Mouse (Mus musculus): Measurements from ENCODE around the gene Rhoj. TPM values are rescaled to one million over a fixed set of nuclear protein-coding genes. Genes with fewer than 3 reads are reported as not detected.
"Not testable (repeated sequence)": the region's sequence is repeated elsewhere in the genome, so short reads cannot be mapped to it uniquely, and the experiment has no call there.

Rhoj gene
- polyA plus RNA-seq, 1 experiment from 2014 or later = 45.5 TPM

GRCm38 (mm10) chr12:75309756-75310155, 1.6 kb downstream of the Rhoj start:
- WGBS = 34% methylated on average over 6 of the region's 6 CpGs
- Histone ChIP-seq H3K4me2 (replicated peaks) (peak overlapping the region; percentile 85), H3K9ac (no peak overlapping the region)

GRCm38 (mm10) chr12:75310766-75311165, 2.6 kb downstream of the Rhoj start:
- no peaks in the 10 kb centered on the region for H3K4me1 ChIP-seq
- H3K36me3 ChIP-seq = no peaks in the 10 kb centered on the region
- H3K9ac ChIP-seq = no peak overlapping the region
- ATAC-seq (ENCODE audit: insufficient number of reproducible peaks, insufficient read depth, low FRiP score, low TSS enrichment) = no peak
- H3K27me3 ChIP-seq = no peaks in the 10 kb centered on the region
- WGBS = 56% methylated on average over 12 of the region's 12 CpGs
- H3K27ac ChIP-seq = no peak overlapping the region
- H3K9me3 ChIP-seq = no peaks in the 10 kb centered on the region
- H3K4me3 ChIP-seq = no peak overlapping the region
- peak overlapping the region; percentile 85 for H3K4me2 ChIP-seq (replicated peaks)

More at GRCm38 (mm10) chr12:75309756-75310155, 1.6 kb downstream of the Rhoj start:
- Histone ChIP-seq H3K27me3 (no peaks in the 10 kb centered on the region), H3K36me3 (no peaks in the 10 kb centered on the region), H3K9me3 (no peaks in the 10 kb centered on the region), H3K27ac (no peak overlapping the region), H3K4me3 (peak overlapping the region; percentile 3), H3K4me1 (no peaks in the 10 kb centered on the region)
- ATAC-seq (ENCODE audit: insufficient number of reproducible peaks, insufficient read depth, low FRiP score, low TSS enrichment) = no peak

GRCm38 (mm10) chr12:75311879-75312278, 3.8 kb downstream of the Rhoj start:
- WGBS = 85% methylated on average over 8 of the region's 8 CpGs

GRCm38 (mm10) chr12:75313992-75314391, 5.9 kb downstream of the Rhoj start:
- H3K27ac ChIP-seq = no peak overlapping the region
- no peak overlapping the region for H3K9ac ChIP-seq
- H3K4me2 ChIP-seq (replicated peaks) = no peak overlapping the region
- no peak overlapping the region for H3K4me3 ChIP-seq
- no peaks in the 10 kb centered on the region for H3K36me3 ChIP-seq
- 74% methylated on average over 3 of the region's 3 CpGs for WGBS
- no peaks in the 10 kb centered on the region for H3K9me3 ChIP-seq
- no peaks in the 10 kb centered on the region for H3K27me3 ChIP-seq
- no peak for ATAC-seq (ENCODE audit: insufficient number of reproducible peaks, insufficient read depth, low FRiP score, low TSS enrichment)
- no peaks in the 10 kb centered on the region for H3K4me1 ChIP-seq

More at GRCm38 (mm10) chr12:75311879-75312278, 3.8 kb downstream of the Rhoj start:
- no peaks in the 10 kb centered on the region for H3K36me3 ChIP-seq
- H3K4me1 ChIP-seq = no peaks in the 10 kb centered on the region
- no peak overlapping the region for H3K4me3 ChIP-seq
- H3K27me3 ChIP-seq = no peaks in the 10 kb centered on the region
- no peak for ATAC-seq (ENCODE audit: insufficient number of reproducible peaks, insufficient read depth, low FRiP score, low TSS enrichment)
- H3K9ac ChIP-seq = no peak overlapping the region
- no peak overlapping the region for H3K27ac ChIP-seq
- no peak overlapping the region for H3K4me2 ChIP-seq (replicated peaks)
- H3K9me3 ChIP-seq = no peaks in the 10 kb centered on the region

GRCm38 (mm10) chr12:75315851-75316250, 7.7 kb downstream of the Rhoj start:
- H3K36me3 ChIP-seq = no peaks in the 10 kb centered on the region
- H3K27me3 ChIP-seq = no peaks in the 10 kb centered on the region
- no peak overlapping the region for H3K27ac ChIP-seq
- ATAC-seq (ENCODE audit: insufficient number of reproducible peaks, insufficient read depth, low FRiP score, low TSS enrichment) = no peak
- H3K4me2 ChIP-seq (replicated peaks) = no peak overlapping the region
- no peaks in the 10 kb centered on the region for H3K4me1 ChIP-seq
- no peak overlapping the region for H3K9ac ChIP-seq
- 84% methylated on average over 3 of the region's 3 CpGs for WGBS
- H3K4me3 ChIP-seq = no peak overlapping the region
- H3K9me3 ChIP-seq = no peaks in the 10 kb centered on the region

- H3K4me2 ChIP-seq (replicated peaks) = no peak overlapping the region
- H3K4me3 ChIP-seq = no peak overlapping the region
- H3K36me3 ChIP-seq = 0 out of 2 replicates have a peak, but pooled peaks cover 2% of the 10 kb centered on the region
- no peak overlapping the region for H3K27ac ChIP-seq
- ATAC-seq (ENCODE audit: insufficient number of reproducible peaks, insufficient read depth, low FRiP score, low TSS enrichment) = no peak
- H3K9me3 ChIP-seq = no peaks in the 10 kb centered on the region
- no peaks in the 10 kb centered on the region for H3K4me1 ChIP-seq
- H3K9ac ChIP-seq = no peak overlapping the region
- WGBS = 79% methylated on average over 12 of the region's 12 CpGs
- no peaks in the 10 kb centered on the region for H3K27me3 ChIP-seq
Observed at GRCm38 (mm10) chr12:75320441-75320925, 12.4 kb downstream of the Rhoj start.

- Histone ChIP-seq H3K27ac (no peak overlapping the region), H3K36me3 (0 out of 2 replicates have a peak, but pooled peaks cover 2% of the 10 kb centered on the region), H3K4me1 (no peaks in the 10 kb centered on the region), H3K4me3 (no peak overlapping the region), H3K27me3 (no peaks in the 10 kb centered on the region), H3K9me3 (no peaks in the 10 kb centered on the region), H3K9ac (no peak overlapping the region), H3K4me2 (replicated peaks) (no peak overlapping the region)
- WGBS = 74% methylated on average over 4 of the region's 4 CpGs
- no peak for ATAC-seq (ENCODE audit: insufficient number of reproducible peaks, insufficient read depth, low FRiP score, low TSS enrichment)
Observed at GRCm38 (mm10) chr12:75321189-75321588, 13.1 kb downstream of the Rhoj start.

- H3K4me2 ChIP-seq (replicated peaks) = no peak overlapping the region
- H3K27me3 ChIP-seq = no peaks in the 10 kb centered on the region
- H3K27ac ChIP-seq = no peak overlapping the region
- no peak overlapping the region for H3K4me3 ChIP-seq
- no peaks in the 10 kb centered on the region for H3K36me3 ChIP-seq
- no peaks in the 10 kb centered on the region for H3K4me1 ChIP-seq
- H3K9ac ChIP-seq = no peak overlapping the region
- WGBS = 93% methylated on average over 2 of the region's 2 CpGs
- no peaks in the 10 kb centered on the region for H3K9me3 ChIP-seq
- ATAC-seq (ENCODE audit: insufficient number of reproducible peaks, insufficient read depth, low FRiP score, low TSS enrichment) = no peak
Observed at GRCm38 (mm10) chr12:75329188-75329587, 21.1 kb downstream of the Rhoj start.

GRCm38 (mm10) chr12:75339894-75340293, 31.8 kb downstream of the Rhoj start:
- H3K27ac ChIP-seq = no peak overlapping the region
- no peaks in the 10 kb centered on the region for H3K36me3 ChIP-seq
- H3K9me3 ChIP-seq = no peaks in the 10 kb centered on the region
- H3K27me3 ChIP-seq = no peaks in the 10 kb centered on the region
- H3K9ac ChIP-seq = no peak overlapping the region
- WGBS = 83% methylated on average over 3 of the region's 3 CpGs
- no peak for ATAC-seq (ENCODE audit: insufficient number of reproducible peaks, insufficient read depth, low FRiP score, low TSS enrichment)
- H3K4me1 ChIP-seq = no peaks in the 10 kb centered on the region
- no peak overlapping the region for H3K4me2 ChIP-seq (replicated peaks)
- no peak overlapping the region for H3K4me3 ChIP-seq

- Histone ChIP-seq H3K4me1 (no peaks in the 10 kb centered on the region), H3K36me3 (no peaks in the 10 kb centered on the region), H3K27ac (no peak overlapping the region), H3K9ac (no peak overlapping the region), H3K4me3 (no peak overlapping the region), H3K4me2 (replicated peaks) (no peak overlapping the region), H3K27me3 (no peaks in the 10 kb centered on the region), H3K9me3 (no peaks in the 10 kb centered on the region)
- ATAC-seq (ENCODE audit: insufficient number of reproducible peaks, insufficient read depth, low FRiP score, low TSS enrichment) = no peak
- WGBS = 94% methylated on average over 7 of the region's 7 CpGs
Observed at GRCm38 (mm10) chr12:75340331-75340730, 32.2 kb downstream of the Rhoj start.

- ATAC-seq (ENCODE audit: insufficient number of reproducible peaks, insufficient read depth, low FRiP score, low TSS enrichment) = no peak
- H3K9ac ChIP-seq = no peak overlapping the region
- H3K4me1 ChIP-seq = no peaks in the 10 kb centered on the region; the same call in 1 of the 2 replicates
- 84% methylated on average over 7 of the region's 7 CpGs for WGBS
- H3K4me3 ChIP-seq = no peak overlapping the region
- H3K27ac ChIP-seq = no peak overlapping the region
- no peak overlapping the region for H3K4me2 ChIP-seq (replicated peaks)
- no peaks in the 10 kb centered on the region for H3K27me3 ChIP-seq
- H3K9me3 ChIP-seq = no peaks in the 10 kb centered on the region
- no peaks in the 10 kb centered on the region for H3K36me3 ChIP-seq
Observed at GRCm38 (mm10) chr12:75348551-75348950, 40.4 kb downstream of the Rhoj start.

GRCm38 (mm10) chr12:75349537-75349936, 41.4 kb downstream of the Rhoj start:
- H3K4me1 ChIP-seq = not testable (repeated sequence)
- 81% methylated on average over 5 of the region's 5 CpGs for WGBS

More at GRCm38 (mm10) chr12:75349537-75349936, 41.4 kb downstream of the Rhoj start:
- not testable (repeated sequence) for H3K4me2 ChIP-seq (replicated peaks); H3K9me3 ChIP-seq; H3K36me3 ChIP-seq; H3K9ac ChIP-seq; H3K27me3 ChIP-seq; H3K4me3 ChIP-seq; ATAC-seq (ENCODE audit: insufficient number of reproducible peaks, insufficient read depth, low FRiP score, low TSS enrichment); H3K27ac ChIP-seq

Data from embryonic facial prominence, embryonic 12.5 days (tissue).